Mouse (Mus musculus) mouse embryonic stem cell (cell line): ENCODE results near the gene Gm42906.

Experiments used
- in situ Hi-C, 2 experiments: fragments of 300-500 bp; cut with MboI; formaldehyde crosslinking; loops; 1 replicate in 1 of 2; 3 replicates in 1 of 2; pipeline ENCODE4 v1.14.3; 2019 to 2020; ENCODE audit warnings: low sequenced_read_pairs in 2 of 2, low pct_unique_long_range_greater_than_20kb in 1 of 2, mixed read lengths in 1 of 2; ENCODE audit not compliant: unreplicated experiment in 1 of 2

The Gm42906 gene

DNA sequence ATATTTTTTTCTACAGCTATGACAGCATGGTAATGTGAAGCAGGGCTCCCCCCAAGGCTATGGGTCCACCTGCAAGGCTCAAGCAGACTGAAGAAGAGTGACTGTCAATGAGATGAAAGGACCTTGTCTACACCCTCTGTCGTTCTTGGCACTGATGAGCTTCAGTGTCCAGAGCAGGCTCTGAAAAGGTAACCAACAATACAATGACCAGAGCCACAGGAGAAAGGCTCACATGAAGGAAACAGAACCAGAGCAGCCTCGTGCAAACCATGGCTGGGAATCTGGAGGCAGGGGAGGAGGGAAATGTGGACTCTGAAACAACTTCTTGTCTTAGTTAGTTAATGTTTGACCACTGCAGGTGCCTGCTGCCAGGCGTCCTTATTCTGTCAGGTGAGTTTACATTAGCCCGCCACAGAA is 252.1 kb downstream of the Gm42906 start:
- in situ Hi-C loops: no loop called here

DNA sequence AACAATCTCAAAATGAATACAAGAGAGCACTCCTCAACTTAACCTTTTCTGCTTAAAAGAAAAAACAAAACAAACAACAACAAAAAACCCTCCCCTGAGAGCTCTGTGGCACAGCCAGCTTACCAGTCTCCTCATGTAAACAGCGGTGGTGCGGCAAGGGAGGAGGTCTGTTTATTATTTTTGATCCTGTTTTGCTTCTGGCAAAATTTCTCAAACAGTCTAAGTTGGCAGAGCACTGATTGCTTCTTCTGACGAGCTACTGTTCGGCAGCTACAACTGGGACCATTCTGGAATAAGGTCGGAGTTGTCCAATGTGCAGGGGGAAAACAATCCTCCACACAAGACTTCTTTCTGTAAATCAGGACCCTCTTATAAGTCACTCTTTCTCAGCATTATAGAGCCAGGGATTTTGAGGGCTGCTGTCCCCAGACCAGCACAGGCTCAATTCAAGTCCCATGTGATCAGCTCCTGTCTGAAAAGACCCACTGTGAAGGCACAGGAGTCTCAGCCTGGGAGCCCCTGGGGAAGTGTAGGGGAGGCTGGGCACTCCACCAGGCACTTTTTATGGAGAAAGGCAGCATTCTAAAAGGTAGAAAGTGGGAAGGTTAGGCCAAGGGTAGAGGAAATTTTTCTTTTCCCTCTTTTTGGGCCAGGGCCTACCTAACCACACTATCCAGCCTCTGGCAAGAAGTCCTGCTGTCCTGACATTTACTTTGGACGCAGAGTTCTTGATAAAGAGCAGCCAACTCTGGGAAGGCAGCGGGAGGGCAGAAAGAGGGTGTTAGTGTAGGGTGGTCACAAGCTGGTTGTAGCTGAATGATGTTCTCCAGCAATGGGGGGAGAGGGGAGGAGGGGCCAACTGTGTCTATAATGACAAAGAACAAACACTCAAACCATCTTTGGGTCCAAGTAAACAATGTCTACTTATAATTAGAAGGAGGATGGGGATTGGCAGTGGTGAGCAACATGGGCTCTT is 253.2 kb downstream of the Gm42906 start:
- in situ Hi-C loops: no loop called here

DNA sequence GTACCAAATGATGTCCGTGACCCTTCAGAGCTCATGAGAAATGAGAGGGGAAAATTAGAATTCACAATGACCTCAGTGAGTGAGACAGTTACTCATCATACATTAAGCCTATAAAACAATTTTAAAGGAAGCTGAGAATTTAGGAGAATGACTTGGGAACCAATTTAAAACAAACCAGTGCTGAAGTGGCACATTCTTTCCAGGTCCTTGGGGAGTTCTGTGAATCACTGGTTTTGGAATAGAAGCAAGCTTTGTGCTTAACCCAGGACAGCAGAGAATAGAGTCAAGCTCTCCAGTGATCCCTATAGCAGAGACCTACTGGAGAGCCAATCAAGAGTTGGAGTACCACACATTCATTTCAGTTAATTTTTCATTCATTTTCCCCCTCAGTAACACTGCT is 254.2 kb downstream of the Gm42906 start:
- in situ Hi-C loops: no loop called here

DNA sequence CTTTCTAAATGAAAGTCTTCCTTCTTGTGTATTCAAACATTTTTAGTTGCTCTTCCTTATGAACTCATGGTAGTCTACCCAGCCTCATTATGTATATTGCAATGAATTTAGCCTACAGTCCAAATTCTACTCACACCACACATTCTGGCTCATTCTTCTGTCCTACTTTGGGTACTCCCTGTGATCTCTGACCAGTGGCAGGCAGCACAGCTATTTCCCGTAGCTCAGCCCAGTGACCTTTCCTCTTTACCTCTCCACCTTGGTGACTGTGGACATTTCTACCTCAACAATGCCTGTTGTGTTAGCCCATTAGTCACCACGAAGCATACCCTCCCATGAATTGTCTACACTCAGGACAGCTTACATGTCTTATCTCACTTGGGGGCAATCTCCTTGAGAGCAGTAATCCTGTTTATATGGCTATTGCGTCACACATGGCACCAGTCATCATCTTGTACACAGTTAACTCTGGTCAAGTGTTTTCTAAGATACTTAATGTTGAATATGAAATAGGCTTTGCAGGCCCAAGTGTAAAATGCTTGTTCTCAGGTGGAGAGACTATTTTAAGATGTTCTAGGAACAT is 257.7 kb downstream of the Gm42906 start:
- in situ Hi-C loops: no loop called here

DNA sequence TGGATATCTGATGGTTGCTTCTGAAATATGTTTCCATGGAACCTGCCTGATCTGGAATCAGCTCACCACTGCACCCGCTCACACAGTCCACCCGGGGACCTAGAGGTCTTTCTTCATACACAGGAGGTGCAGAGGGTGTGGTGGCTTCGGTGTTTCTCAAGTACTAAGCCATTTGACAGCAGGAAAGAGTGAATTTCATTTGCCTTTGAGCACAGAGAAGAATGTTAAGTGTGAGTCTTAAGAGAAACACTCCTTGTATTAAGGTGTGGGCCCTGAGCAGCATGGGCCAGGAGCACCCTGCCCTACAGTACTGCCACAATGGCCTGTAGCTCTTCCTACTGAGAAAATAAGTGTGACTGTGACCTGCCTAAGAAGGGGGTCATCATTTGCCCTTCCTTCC is 259.8 kb downstream of the Gm42906 start:
- in situ Hi-C loops: no loop called here

- in situ Hi-C loops: no loop called here
These were observed 260.3 kb downstream of the Gm42906 start for GRCm38 (mm10) chr5:151167641-151168040.

DNA sequence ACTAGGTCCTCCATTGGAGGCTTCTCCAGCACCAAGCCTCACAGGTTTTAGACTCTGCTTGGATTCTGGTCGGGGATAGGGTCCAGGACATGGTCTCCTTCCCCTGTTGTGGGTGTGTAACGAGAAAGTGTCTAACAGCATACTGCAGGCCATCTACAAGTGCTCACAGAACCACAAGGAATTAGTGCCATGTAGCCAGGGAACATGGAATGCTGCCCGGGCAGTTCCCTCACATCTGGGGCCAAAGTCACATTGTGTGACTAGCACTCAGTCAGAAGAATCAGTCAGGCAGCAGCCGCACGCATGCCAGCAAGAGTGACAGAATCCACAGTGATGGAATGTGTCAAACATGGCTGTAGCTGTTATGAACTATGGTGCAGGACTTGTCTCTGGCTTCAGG is 261.7 kb downstream of the Gm42906 start:
- in situ Hi-C loops: no loop called here

DNA sequence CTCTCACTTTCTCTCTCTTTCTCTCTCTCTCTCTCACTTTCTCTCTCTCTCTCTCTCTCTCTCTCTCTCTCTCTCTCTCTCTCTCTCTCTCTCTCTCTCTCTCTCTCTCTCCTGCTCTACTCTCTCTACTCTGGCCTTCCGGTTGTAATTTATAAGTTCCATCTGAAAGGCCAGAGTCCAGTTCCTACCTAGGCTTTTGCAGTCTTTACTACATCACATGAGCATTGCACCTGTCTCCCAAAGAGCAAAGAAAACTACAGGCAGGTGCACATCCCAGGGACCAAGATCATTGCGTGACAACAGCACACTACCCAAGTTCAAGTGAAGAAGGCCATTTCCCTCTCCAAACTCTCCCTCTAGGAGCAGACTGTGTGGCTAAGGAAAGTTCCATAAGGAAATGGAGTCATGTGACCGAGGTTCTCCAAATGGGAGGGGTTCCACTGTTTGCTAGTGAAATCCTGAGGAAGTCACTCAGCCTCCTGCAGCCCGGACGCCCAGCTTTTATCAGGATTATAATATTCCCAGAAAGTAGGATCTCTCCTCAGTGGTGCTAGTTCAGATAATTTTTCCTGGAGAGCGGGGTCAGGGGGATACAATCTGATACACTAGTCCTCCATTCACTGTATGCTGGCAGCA is 262.5 kb downstream of the Gm42906 start:
- in situ Hi-C loops: no loop called here

GRCm38 (mm10) chr5:151164815-151165214 is 263.1 kb downstream of the Gm42906 start:
- in situ Hi-C loops: no loop called here

DNA sequence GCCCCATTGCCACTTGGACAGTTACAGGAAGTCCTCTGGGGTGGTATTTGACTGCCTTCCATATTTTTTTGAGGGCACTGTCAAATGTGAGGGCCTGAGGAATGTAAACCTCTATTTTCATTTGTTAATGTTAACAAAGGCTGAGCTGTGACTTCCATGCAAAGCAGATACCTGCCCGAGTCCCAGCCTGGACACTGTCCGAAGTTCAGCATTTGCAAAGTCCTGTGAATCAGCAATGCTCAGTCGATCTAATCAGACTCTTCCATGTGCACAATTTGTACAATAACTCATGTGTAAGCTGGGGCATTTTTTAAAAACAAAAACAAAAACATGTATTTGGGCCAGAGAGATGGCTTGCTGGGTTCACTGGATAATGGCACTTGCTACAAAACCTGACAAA is 265.3 kb downstream of the Gm42906 start:
- in situ Hi-C loops: no loop called here

DNA sequence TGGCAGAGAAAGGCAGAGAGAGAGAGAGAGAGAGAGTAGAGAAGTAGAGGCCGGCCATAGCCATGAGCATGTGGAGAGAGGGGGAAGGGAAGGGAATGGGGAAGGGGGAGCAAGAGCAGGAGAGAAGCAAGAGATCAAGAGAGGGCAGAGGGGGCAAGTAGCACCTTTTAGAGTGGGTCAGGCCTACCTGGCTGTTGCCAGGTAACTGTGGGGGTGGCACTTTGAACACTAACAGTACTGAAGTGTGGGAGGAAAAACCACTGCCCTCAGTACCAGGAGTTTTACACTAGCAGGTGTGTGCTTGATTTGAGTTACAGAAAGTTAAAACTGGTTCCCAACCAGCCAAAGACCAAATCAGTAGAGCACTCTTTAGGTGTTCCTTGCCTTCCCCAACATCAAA is 272.7 kb downstream of the Gm42906 start:
- in situ Hi-C loops: no loop called here

DNA sequence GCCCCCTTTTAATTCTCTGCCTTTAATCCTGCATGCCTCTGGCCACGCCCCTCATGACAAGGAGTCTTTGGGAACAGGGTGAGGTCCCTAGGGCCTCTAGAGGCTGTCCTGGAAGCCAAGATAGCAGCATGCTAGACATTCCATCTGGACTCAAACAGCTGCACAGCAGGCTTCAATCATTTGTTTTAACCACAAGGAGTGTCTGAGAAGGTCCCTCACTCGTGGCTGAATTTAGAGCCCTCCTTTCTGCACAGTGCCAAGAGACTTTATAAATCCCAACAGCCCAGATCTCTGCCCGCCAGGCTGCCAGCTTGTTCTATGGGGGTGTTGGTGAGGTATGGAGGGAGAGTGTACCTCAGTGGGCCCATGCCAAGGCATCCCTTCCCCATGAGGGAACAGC is 273.2 kb downstream of the Gm42906 start:
- in situ Hi-C loops: no loop called here

GRCm38 (mm10) chr5:151154030-151154429 is 273.9 kb downstream of the Gm42906 start:
- in situ Hi-C loops: no loop called here

GRCm38 (mm10) chr5:151151549-151151948 is 276.4 kb downstream of the Gm42906 start:
- in situ Hi-C loops: no loop called here

DNA sequence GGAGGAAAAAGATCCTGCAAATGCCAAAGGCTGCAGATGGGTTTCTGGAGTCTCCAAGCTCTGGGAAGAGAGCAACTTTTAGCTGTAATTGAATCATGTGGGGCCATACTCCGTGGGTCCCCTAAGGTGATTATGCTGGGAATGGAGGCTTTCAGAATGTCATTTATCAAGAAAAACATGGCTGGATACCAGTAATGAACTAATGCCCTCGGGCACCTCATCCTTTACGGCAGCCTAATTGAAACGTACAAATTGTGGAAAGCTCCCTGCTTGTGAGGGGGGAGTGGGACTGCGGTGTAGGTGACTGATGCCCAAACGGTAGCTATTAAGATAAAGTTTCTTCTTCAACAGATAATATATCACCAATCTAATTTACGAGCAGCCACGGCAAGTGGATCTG is 278.5 kb downstream of the Gm42906 start:
- in situ Hi-C loops: no loop called here

DNA sequence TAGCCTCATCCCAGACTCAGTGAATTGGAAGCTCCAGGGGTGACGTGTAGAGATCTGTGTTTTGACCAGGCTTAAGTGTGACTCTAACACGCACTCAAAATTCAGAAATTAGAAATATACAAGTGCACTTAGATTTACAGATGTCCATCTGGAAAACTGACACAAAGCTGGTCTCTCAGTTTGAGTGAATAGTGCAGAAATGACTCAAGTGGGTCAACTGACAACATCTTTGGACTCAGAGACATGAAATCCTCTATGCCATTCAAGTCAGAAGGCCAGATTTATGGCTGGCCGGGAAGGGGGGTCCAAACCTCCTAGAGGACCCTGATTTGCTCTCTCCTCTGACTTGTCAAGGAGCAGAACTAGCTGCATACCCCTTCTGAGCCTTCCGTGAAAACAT is 279.9 kb downstream of the Gm42906 start:
- in situ Hi-C loops: no loop called here

- in situ Hi-C loops: no loop called here
These were observed 282.2 kb downstream of the Gm42906 start for GRCm38 (mm10) chr5:151145807-151146206.

GRCm38 (mm10) chr5:151143955-151144354 is 284.0 kb downstream of the Gm42906 start:
- in situ Hi-C loops: no loop called here
